Mouse (Mus musculus) midbrain, embryonic 13.5 days (tissue): ENCODE results near the gene Tpcn2. TPM values are rescaled to one million over a fixed set of nuclear protein-coding genes. Genes with fewer than 3 reads are reported as not detected.

Experiments
- ATAC-seq: fragments of 200-750 bp; cut with Nextera tagmentation; 2 replicates; pipeline ENCODE4 v1.8.0; 2017; ENCODE audit warnings: mild to moderate bottlenecking, moderate TSS enrichment, moderate library complexity
- H3K27ac ChIP-seq: fragments of 300-500 bp; sonication (generic); 2 replicates; pipeline ENCODE4 v1.5.1; 2015; ENCODE audit warnings: inconsistent platforms, mild to moderate bottlenecking, moderate library complexity
- H3K27me3 ChIP-seq: fragments of 300-500 bp; sonication (generic); 2 replicates; pipeline ENCODE4 v1.6.1; 2015; ENCODE audit warnings: mild to moderate bottlenecking, inconsistent platforms
- H3K36me3 ChIP-seq: fragments of 300-500 bp; sonication (generic); 2 replicates; pipeline ENCODE4 v1.6.1; 2015; ENCODE audit warnings: mild to moderate bottlenecking, inconsistent platforms
- H3K4me1 ChIP-seq: fragments of 300-500 bp; sonication (generic); replicated peaks from 2 replicates; pipeline ENCODE4 v1.6.1; 2015; ENCODE audit warnings: inconsistent platforms
- H3K4me2 ChIP-seq: fragments of 300-500 bp; sonication (generic); replicated peaks from 2 replicates; pipeline ENCODE4 v1.6.1; 2015; ENCODE audit warnings: moderate library complexity, mild to moderate bottlenecking, inconsistent platforms
- H3K4me3 ChIP-seq: fragments of 300-500 bp; sonication (generic); replicated peaks from 2 replicates; pipeline ENCODE4 v1.5.1; 2015; ENCODE audit warnings: mild to moderate bottlenecking, inconsistent platforms
- H3K9ac ChIP-seq: fragments of 300-500 bp; sonication (generic); replicated peaks from 2 replicates; pipeline ENCODE4 v1.6.1; 2015; ENCODE audit warnings: mild to moderate bottlenecking, inconsistent platforms
- H3K9me3 ChIP-seq: fragments of 300-500 bp; sonication (generic); 2 replicates; pipeline ENCODE4 v1.6.1; 2016; ENCODE audit warnings: mild to moderate bottlenecking, inconsistent platforms
- WGBS: fragments of 180-500 bp; shearing (Covaris S2); methylation state at CpG from one replicate; pipeline ENCODE4 v1.1.7; 2015; 5-methylcytosine and 5-hydroxymethylcytosine counted together
- polyA plus RNA-seq: library from polyadenylated mRNA; unstranded; fragments of >200 nt; fragmentation: Nextera tagmentation; extraction: Ambion mirVana; gene quantifications from 2 replicates; pipeline ENCODE4 v1.2.1, GENCODE M21; 2015

The Tpcn2 gene
- polyA plus RNA-seq, 1 experiment from 2014 or later: 4.2 TPM

GRCm38 (mm10) chr7:145194455-145195161 lies 89.2 kb downstream of the Tpcn2 start:
- 76% methylated on average over 3 of the region's 3 CpGs for WGBS
- ATAC-seq: no peak
- Histone ChIP-seq H3K9ac (no peak overlapping the region), H3K4me3 (no peak overlapping the region), H3K4me2 (no peak overlapping the region), H3K27ac (no peak overlapping the region), H3K4me1 (peaks cover 20% of the 10 kb centered on the region), H3K36me3 (no peaks in the 10 kb centered on the region), H3K9me3 (no peaks in the 10 kb centered on the region), H3K27me3 (peaks cover 2% of the 10 kb centered on the region; the same call in 1 of the 2 replicates)

GRCm38 (mm10) chr7:145192836-145193235 lies 91.0 kb downstream of the Tpcn2 start:
- 80% methylated on average over 6 of the region's 6 CpGs for WGBS
- H3K27me3 ChIP-seq: peaks cover 2% of the 10 kb centered on the region; the same call in 1 of the 2 replicates
- no peak for ATAC-seq
- no peak overlapping the region for H3K9ac ChIP-seq
- H3K27ac ChIP-seq: no peak overlapping the region
- H3K9me3 ChIP-seq: no peaks in the 10 kb centered on the region
- H3K4me3 ChIP-seq: no peak overlapping the region
- no peaks in the 10 kb centered on the region for H3K36me3 ChIP-seq
- H3K4me1 ChIP-seq: peaks cover 18% of the 10 kb centered on the region
- no peak overlapping the region for H3K4me2 ChIP-seq

- no peak for ATAC-seq
- peaks cover 15% of the 10 kb centered on the region for H3K4me1 ChIP-seq
- no peak overlapping the region for H3K4me2 ChIP-seq
- no peak overlapping the region for H3K4me3 ChIP-seq
- H3K27me3 ChIP-seq: 0 out of 2 replicates have a peak, but pooled peaks cover 2% of the 10 kb centered on the region
- no peak overlapping the region for H3K9ac ChIP-seq
- H3K9me3 ChIP-seq: no peaks in the 10 kb centered on the region
- no peak overlapping the region for H3K27ac ChIP-seq
- H3K36me3 ChIP-seq: no peaks in the 10 kb centered on the region
These were observed 93.3 kb downstream of the Tpcn2 start for GRCm38 (mm10) chr7:145190520-145190919.

- H3K4me1 ChIP-seq: peaks cover 9% of the 10 kb centered on the region
- no peaks in the 10 kb centered on the region for H3K9me3 ChIP-seq
- no peak overlapping the region for H3K9ac ChIP-seq
- no peaks in the 10 kb centered on the region for H3K36me3 ChIP-seq
- 48% methylated on average over 8 of the region's 8 CpGs for WGBS
- no peak overlapping the region for H3K27ac ChIP-seq
- ATAC-seq: no peak
- H3K4me2 ChIP-seq: no peak overlapping the region
- H3K4me3 ChIP-seq: no peak overlapping the region
- H3K27me3 ChIP-seq: 0 out of 2 replicates have a peak, but pooled peaks cover 2% of the 10 kb centered on the region
These were observed 94.5 kb downstream of the Tpcn2 start for GRCm38 (mm10) chr7:145189342-145189741.

GRCm38 (mm10) chr7:145187802-145188201 lies 96.0 kb downstream of the Tpcn2 start:
- H3K9ac ChIP-seq: no peak overlapping the region
- no peak overlapping the region for H3K27ac ChIP-seq
- H3K4me2 ChIP-seq: no peak overlapping the region
- no peaks in the 10 kb centered on the region for H3K9me3 ChIP-seq
- no peaks in the 10 kb centered on the region for H3K27me3 ChIP-seq
- H3K4me3 ChIP-seq: no peak overlapping the region
- peaks cover 7% of the 10 kb centered on the region; the same call in 1 of the 2 replicates for H3K4me1 ChIP-seq
- H3K36me3 ChIP-seq: no peaks in the 10 kb centered on the region
- ATAC-seq: no peak
- 69% methylated on average over 3 of the region's 3 CpGs for WGBS

- Histone ChIP-seq H3K9me3 (no peaks in the 10 kb centered on the region), H3K36me3 (no peaks in the 10 kb centered on the region), H3K4me3 (no peak overlapping the region), H3K4me1 (peaks cover 8% of the 10 kb centered on the region; the same call in 1 of the 2 replicates), H3K9ac (no peak overlapping the region), H3K27ac (no peak overlapping the region), H3K27me3 (no peaks in the 10 kb centered on the region), H3K4me2 (no peak overlapping the region)
- WGBS: 67% methylated on average over 4 of the region's 4 CpGs
- no peak for ATAC-seq
These were observed 101.4 kb downstream of the Tpcn2 start for GRCm38 (mm10) chr7:145182388-145182787.

- Histone ChIP-seq H3K4me3 (no peak overlapping the region), H3K36me3 (no peaks in the 10 kb centered on the region), H3K9me3 (no peaks in the 10 kb centered on the region), H3K27me3 (no peaks in the 10 kb centered on the region), H3K4me1 (peaks cover 16% of the 10 kb centered on the region), H3K27ac (no peak overlapping the region), H3K4me2 (no peak overlapping the region), H3K9ac (no peak overlapping the region)
- ATAC-seq: no peak
- WGBS: 64% methylated on average over 11 of the region's 11 CpGs
These were observed 102.3 kb downstream of the Tpcn2 start for GRCm38 (mm10) chr7:145181376-145182034.

- 52% methylated on average over 5 of the region's 5 CpGs for WGBS
- Histone ChIP-seq H3K27me3 (no peaks in the 10 kb centered on the region), H3K9ac (no peak overlapping the region), H3K9me3 (no peaks in the 10 kb centered on the region), H3K4me3 (no peak overlapping the region), H3K36me3 (no peaks in the 10 kb centered on the region), H3K27ac (no peak overlapping the region), H3K4me2 (no peak overlapping the region), H3K4me1 (peaks cover 21% of the 10 kb centered on the region)
- ATAC-seq: no peak
These were observed 104.1 kb downstream of the Tpcn2 start for GRCm38 (mm10) chr7:145179691-145180091.

- H3K9ac ChIP-seq: no peak overlapping the region
These were observed 106.8 kb downstream of the Tpcn2 start for GRCm38 (mm10) chr7:145176750-145177589.

GRCm38 (mm10) chr7:145173563-145173962 lies 110.2 kb downstream of the Tpcn2 start:
- Histone ChIP-seq H3K4me1 (peaks cover 28% of the 10 kb centered on the region), H3K27me3 (no peaks in the 10 kb centered on the region), H3K4me3 (no peak overlapping the region), H3K9me3 (no peaks in the 10 kb centered on the region), H3K4me2 (peak overlapping the region; percentile 45), H3K9ac (0 out of 2 replicates have a peak overlapping the region, but pooled peaks have one; percentile 51), H3K36me3 (no peaks in the 10 kb centered on the region), H3K27ac (peak overlapping the region; percentile 71)
- peak; percentile 62 for ATAC-seq
- whole genome bisulfite sequencing: 22% methylated on average over 15 of the region's 15 CpGs

More at GRCm38 (mm10) chr7:145176750-145177589, 106.8 kb downstream of the Tpcn2 start:
- Histone ChIP-seq H3K36me3 (no peaks in the 10 kb centered on the region), H3K4me2 (no peak overlapping the region), H3K27ac (peak overlapping the region; percentile 37; the same call in 1 of the 2 replicates), H3K9me3 (no peaks in the 10 kb centered on the region), H3K4me3 (no peak overlapping the region), H3K4me1 (peaks cover 32% of the 10 kb centered on the region), H3K27me3 (no peaks in the 10 kb centered on the region)
- ATAC-seq: no peak
- 32% methylated on average over 15 of the region's 15 CpGs for WGBS

- Histone ChIP-seq H3K9ac (0 out of 2 replicates have a peak overlapping the region, but pooled peaks have one; percentile 51), H3K36me3 (no peaks in the 10 kb centered on the region), H3K27ac (peak overlapping the region; percentile 71), H3K9me3 (no peaks in the 10 kb centered on the region), H3K4me1 (peaks cover 28% of the 10 kb centered on the region), H3K4me2 (peak overlapping the region; percentile 45), H3K4me3 (0 out of 2 replicates have a peak overlapping the region, but pooled peaks have one; percentile 1), H3K27me3 (no peaks in the 10 kb centered on the region)
- WGBS: 2% methylated on average over 12 of the region's 12 CpGs
- peak; percentile 91 for ATAC-seq
These were observed 110.7 kb downstream of the Tpcn2 start for GRCm38 (mm10) chr7:145173116-145173515.
